Mouse (Mus musculus) right cerebral cortex, adult 18-20 months (tissue): ENCODE data around the gene Carm1.

Source experiments
- DNase-seq: peaks from one replicate; pipeline ENCODE4 v3.0.0; 2022; ENCODE audit warnings: mixed read lengths

Gene Carm1

GRCm38 (mm10) chr9:21616232-21616781, 69.6 kb downstream of the Carm1 start:
- peak; percentile 86 for DNase-seq

GRCm38 (mm10) chr9:21617066-21617465, 70.4 kb downstream of the Carm1 start:
- no peak for DNase-seq

GRCm38 (mm10) chr9:21620229-21620628, 73.5 kb downstream of the Carm1 start:
- no peak for DNase-seq

- DNase-seq: no peak
These were observed 76.0 kb downstream of the Carm1 start for GRCm38 (mm10) chr9:21622676-21623075.

GRCm38 (mm10) chr9:21625342-21626339, 78.9 kb downstream of the Carm1 start:
- DNase-seq: no peak

- DNase-seq: no peak
These were observed 79.9 kb downstream of the Carm1 start for GRCm38 (mm10) chr9:21626571-21626970.

- no peak for DNase-seq
These were observed 80.6 kb downstream of the Carm1 start for GRCm38 (mm10) chr9:21627145-21627795.

- peak; percentile 55 for DNase-seq
These were observed 84.0 kb downstream of the Carm1 start for GRCm38 (mm10) chr9:21630673-21631072.

GRCm38 (mm10) chr9:21633106-21633505, 86.4 kb downstream of the Carm1 start:
- DNase-seq: no peak

- no peak for DNase-seq
These were observed 88.9 kb downstream of the Carm1 start for GRCm38 (mm10) chr9:21635639-21636038.

- no peak for DNase-seq
These were observed 92.3 kb downstream of the Carm1 start for GRCm38 (mm10) chr9:21639031-21639430.
